Mouse (Mus musculus) CH12.LX (cell line): ENCODE measurements at regions not wholly inside any gene's neighbourhood (a gene's known extent, or its start where the extent isn't known, plus 50 kb on each side); places are given as distances from the start of the nearest gene placed in this dataset.

Source experiments
- CHD1 ChIP-seq: IDR thresholded peaks from 2 replicates; pipeline ENCODE4 v1.6.1; 2012; ENCODE audit warnings: low read depth, low read length, improper control_type of control experiment, inconsistent platforms
- CTCF ChIP-seq, 2 experiments: IDR thresholded peaks in 1 of 2; conservative IDR thresholded peaks in 1 of 2; 2 replicates each; pipeline ENCODE4 v1.5.1; 2011 to 2012; ENCODE audit warnings: low read depth in 2 of 2, low read length in 2 of 2, improper control_type of control experiment in 1 of 2, inconsistent platforms in 1 of 2, mild to moderate bottlenecking in 1 of 2, moderate library complexity in 1 of 2
- EP300 ChIP-seq: IDR thresholded peaks from 2 replicates; pipeline ENCODE4 v1.6.1; 2011; ENCODE audit warnings: low read length, improper control_type of control experiment
- JUND ChIP-seq: conservative IDR thresholded peaks from 2 replicates; pipeline ENCODE4 v1.6.1; 2011; ENCODE audit warnings: low read depth, low read length, improper control_type of control experiment
- NRF1 ChIP-seq: IDR thresholded peaks from 2 replicates; pipeline ENCODE4 v1.6.1; 2014; ENCODE audit warnings: low read depth, mild to moderate bottlenecking, inconsistent platforms, low read length, improper control_type of control experiment, moderate library complexity
- POLR2A ChIP-seq: IDR thresholded peaks from 2 replicates; pipeline ENCODE4 v1.6.1; 2011; ENCODE audit warnings: low read depth, mild to moderate bottlenecking, improper control_type of control experiment, low read length
- USF2 ChIP-seq: conservative IDR thresholded peaks from 2 replicates; pipeline ENCODE4 v1.6.1; 2011; ENCODE audit warnings: low read depth, low read length, improper control_type of control experiment
- ZNF384 ChIP-seq: IDR thresholded peaks from 2 replicates; pipeline ENCODE4 v1.6.1; 2012; ENCODE audit warnings: low read depth, low read length, improper control_type of control experiment, inconsistent platforms

- TF ChIP-seq CTCF (conservative IDR thresholded peaks at IDR 0.05 in 1 of 2, IDR thresholded peaks at IDR 0.05 in 1 of 2; ENCODE audit: low read depth in 2 of 2, low read length in 2 of 2) (no peak), POLR2A (no peak), CHD1 (no peak), NRF1 (no peak), EP300 (no peak), USF2 (no peak), ZNF384 (no peak), JUND (no peak)
Observed at GRCm38 (mm10) chr9:46645469-46645884, 325.7 kb upstream of the 4931429L15Rik start.
